Mouse (Mus musculus) heart, embryonic 11.5 days (tissue): ENCODE measurements around the gene Tufm. TPM values are rescaled to one million over a fixed set of nuclear protein-coding genes. Genes with fewer than 3 reads are reported as not detected.

Experiments used
- ATAC-seq: fragments of 200-750 bp; cut with Nextera tagmentation; replicated peaks from 2 replicates; pipeline ENCODE4 v1.8.0; 2017; ENCODE audit warnings: moderate library complexity; ENCODE audit not compliant: insufficient number of reproducible peaks, low FRiP score, low TSS enrichment
- H3K27ac ChIP-seq: fragments of 300-500 bp; sonication (generic); 2 replicates; pipeline ENCODE4 v1.5.1; 2014; ENCODE audit warnings: mild to moderate bottlenecking, low read depth, low read length
- H3K27me3 ChIP-seq: fragments of 300-500 bp; sonication (generic); 2 replicates; pipeline ENCODE4 v1.6.1; 2014; ENCODE audit warnings: mild to moderate bottlenecking, low read length, mixed read lengths; ENCODE audit not compliant: control insufficient read depth, insufficient read depth
- H3K36me3 ChIP-seq: fragments of 300-500 bp; sonication (generic); 2 replicates; pipeline ENCODE4 v1.6.1; 2014; ENCODE audit warnings: mild to moderate bottlenecking, low read length, moderate library complexity, mixed read lengths; ENCODE audit not compliant: control insufficient read depth, insufficient read depth
- H3K4me1 ChIP-seq: fragments of 300-500 bp; sonication (generic); 2 replicates; pipeline ENCODE4 v1.6.1; 2014; ENCODE audit warnings: low read length; ENCODE audit not compliant: control insufficient read depth, insufficient read depth
- H3K4me2 ChIP-seq: fragments of 300-500 bp; sonication (generic); 2 replicates; pipeline ENCODE4 v1.6.1; 2014; ENCODE audit warnings: mild to moderate bottlenecking, moderate library complexity
- H3K4me3 ChIP-seq: fragments of 300-500 bp; sonication (generic); 2 replicates; pipeline ENCODE4 v1.5.1; 2014; ENCODE audit warnings: low read depth, low read length
- H3K9ac ChIP-seq: fragments of 300-500 bp; sonication (generic); 2 replicates; pipeline ENCODE4 v1.6.1; 2014; ENCODE audit warnings: mild to moderate bottlenecking, low read depth, low read length, moderate library complexity
- H3K9me3 ChIP-seq: fragments of 300-500 bp; sonication (generic); replicated peaks from 2 replicates; pipeline ENCODE4 v1.6.1; 2016; ENCODE audit warnings: low read length; ENCODE audit not compliant: control insufficient read depth
- WGBS: fragments of 180-500 bp; shearing (Covaris S2); extraction: QIAGEN DNeasy Blood & Tissue Kit; methylation state at CpG from one replicate; pipeline ENCODE4 v1.1.7; 2014; ENCODE audit not compliant: insufficient replicate concordance; 5-methylcytosine and 5-hydroxymethylcytosine counted together
- polyA plus RNA-seq: library from polyadenylated mRNA; unstranded; fragments of >200 nt; fragmentation: Nextera tagmentation; extraction: Ambion mirVana; gene quantifications from 2 replicates; pipeline ENCODE4 v1.2.1, GENCODE M21; 2014

Tufm gene
- 167 and 187 TPM in 2 replicates for polyA plus RNA-seq

- H3K4me1 ChIP-seq, result 0 out of 2 replicates have a peak, but pooled peaks cover 4% of the 10 kb centered on the region
- H3K36me3 ChIP-seq, result peaks cover 10% of the 10 kb centered on the region
- H3K27me3 ChIP-seq, result no peaks in the 10 kb centered on the region
- under 1% methylated on average over 32 of the region's 32 CpGs for WGBS
- peak; percentile 85 for ATAC-seq
- H3K4me3 ChIP-seq, result peak within 1 kb of the TSS; percentile 67
- H3K9ac ChIP-seq, result peak within 1 kb of the TSS; percentile 64
- peak within 1 kb of the TSS; percentile 82 for H3K4me2 ChIP-seq
- peak within 1 kb of the TSS; percentile 51 for H3K27ac ChIP-seq
- no peaks in the 10 kb centered on the region for H3K9me3 ChIP-seq
These were observed at the start of gene Tufm for GRCm38 (mm10) chr7:126487052-126487483. Gene Tufm, plus strand, starts transcription at chr7:126487361.

- no peaks in the 10 kb centered on the region for H3K27me3 ChIP-seq
- no peak overlapping the region for H3K9ac ChIP-seq
- WGBS, result 81% methylated on average over 9 of the region's 9 CpGs
- no peaks in the 10 kb centered on the region for H3K9me3 ChIP-seq
- no peaks in the 10 kb centered on the region for H3K4me1 ChIP-seq
- ATAC-seq, result no peak
- H3K4me3 ChIP-seq, result no peak overlapping the region
- H3K36me3 ChIP-seq, result peaks cover 8% of the 10 kb centered on the region
- no peak overlapping the region for H3K4me2 ChIP-seq
- H3K27ac ChIP-seq, result no peak overlapping the region
These were observed 47.0 kb upstream of the Tufm start for GRCm38 (mm10) chr7:126440134-126440533.

- ATAC-seq, result no peak
These were observed 43.2 kb upstream of the Tufm start for GRCm38 (mm10) chr7:126443997-126444396.

GRCm38 (mm10) chr7:126444536-126444935, 42.6 kb upstream of the Tufm start:
- ATAC-seq, result 0 out of 2 replicates have a peak, but pooled peaks have one; percentile 24
- no peak overlapping the region for H3K27ac ChIP-seq
- no peaks in the 10 kb centered on the region for H3K4me1 ChIP-seq
- H3K36me3 ChIP-seq, result peaks cover 24% of the 10 kb centered on the region
- 88% methylated on average over 9 of the region's 9 CpGs for WGBS
- H3K9me3 ChIP-seq, result no peaks in the 10 kb centered on the region
- no peak overlapping the region for H3K4me2 ChIP-seq
- H3K9ac ChIP-seq, result no peak overlapping the region
- no peaks in the 10 kb centered on the region for H3K27me3 ChIP-seq
- no peak overlapping the region for H3K4me3 ChIP-seq

More at GRCm38 (mm10) chr7:126443997-126444396, 43.2 kb upstream of the Tufm start:
- H3K4me3 ChIP-seq, result no peak overlapping the region
- peaks cover 24% of the 10 kb centered on the region for H3K36me3 ChIP-seq
- 88% methylated on average over 10 of the region's 10 CpGs for WGBS
- no peak overlapping the region for H3K4me2 ChIP-seq
- no peaks in the 10 kb centered on the region for H3K9me3 ChIP-seq
- no peaks in the 10 kb centered on the region for H3K4me1 ChIP-seq
- H3K27ac ChIP-seq, result no peak overlapping the region
- no peak overlapping the region for H3K9ac ChIP-seq
- H3K27me3 ChIP-seq, result no peaks in the 10 kb centered on the region

- ATAC-seq, result no peak
- WGBS, result 90% methylated on average over 15 of the region's 15 CpGs
- Histone ChIP-seq H3K4me3 (no peak overlapping the region), H3K4me1 (no peaks in the 10 kb centered on the region), H3K9ac (no peak overlapping the region), H3K9me3 (no peaks in the 10 kb centered on the region), H3K27ac (no peak overlapping the region), H3K36me3 (peaks cover 24% of the 10 kb centered on the region), H3K27me3 (no peaks in the 10 kb centered on the region), H3K4me2 (no peak overlapping the region)
These were observed 41.9 kb upstream of the Tufm start for GRCm38 (mm10) chr7:126445104-126445815.

GRCm38 (mm10) chr7:126446217-126446616, 40.9 kb upstream of the Tufm start:
- Histone ChIP-seq H3K4me1 (no peaks in the 10 kb centered on the region), H3K9me3 (no peaks in the 10 kb centered on the region), H3K4me3 (no peak overlapping the region), H3K27ac (no peak overlapping the region), H3K36me3 (peaks cover 24% of the 10 kb centered on the region), H3K27me3 (no peaks in the 10 kb centered on the region), H3K9ac (no peak overlapping the region), H3K4me2 (no peak overlapping the region)
- no peak for ATAC-seq
- 82% methylated on average over 21 of the region's 21 CpGs for WGBS

- H3K27ac ChIP-seq, result no peak overlapping the region
- H3K4me1 ChIP-seq, result no peaks in the 10 kb centered on the region
- H3K36me3 ChIP-seq, result peaks cover 24% of the 10 kb centered on the region
- no peak overlapping the region for H3K4me3 ChIP-seq
- H3K9me3 ChIP-seq, result no peaks in the 10 kb centered on the region
- no peaks in the 10 kb centered on the region for H3K27me3 ChIP-seq
- H3K9ac ChIP-seq, result no peak overlapping the region
- no peak overlapping the region for H3K4me2 ChIP-seq
- ATAC-seq, result no peak
- 88% methylated on average over 19 of the region's 19 CpGs for WGBS
These were observed 38.7 kb upstream of the Tufm start for GRCm38 (mm10) chr7:126448481-126448880.

- no peaks in the 10 kb centered on the region for H3K27me3 ChIP-seq
- H3K4me3 ChIP-seq, result no peak overlapping the region
- no peaks in the 10 kb centered on the region for H3K4me1 ChIP-seq
- no peak overlapping the region for H3K4me2 ChIP-seq
- 79% methylated on average over 18 of the region's 18 CpGs for WGBS
- ATAC-seq, result no peak
- no peaks in the 10 kb centered on the region for H3K9me3 ChIP-seq
- no peak overlapping the region for H3K9ac ChIP-seq
- no peak overlapping the region for H3K27ac ChIP-seq
- H3K36me3 ChIP-seq, result peaks cover 18% of the 10 kb centered on the region
These were observed 37.2 kb upstream of the Tufm start for GRCm38 (mm10) chr7:126449991-126450390.

GRCm38 (mm10) chr7:126450641-126451040, 36.5 kb upstream of the Tufm start:
- ATAC-seq, result no peak
- no peak overlapping the region for H3K27ac ChIP-seq
- H3K4me2 ChIP-seq, result no peak overlapping the region
- no peaks in the 10 kb centered on the region for H3K27me3 ChIP-seq
- WGBS, result 89% methylated on average over 6 of the region's 6 CpGs
- peaks cover 11% of the 10 kb centered on the region for H3K36me3 ChIP-seq
- H3K4me1 ChIP-seq, result no peaks in the 10 kb centered on the region
- H3K9me3 ChIP-seq, result no peaks in the 10 kb centered on the region
- no peak overlapping the region for H3K4me3 ChIP-seq
- no peak overlapping the region for H3K9ac ChIP-seq
